Mouse (Mus musculus) embryonic facial prominence, embryonic 13.5 days (tissue): ENCODE data around the gene Akip1. TPM values are rescaled to one million over a fixed set of nuclear protein-coding genes. Genes with fewer than 3 reads are reported as not detected.

Experiments
- ATAC-seq: fragments of 200-750 bp; cut with Nextera tagmentation; 2 replicates; pipeline ENCODE4 v1.8.0; 2017; ENCODE audit warnings: low read depth; ENCODE audit not compliant: insufficient number of reproducible peaks, insufficient read depth, low FRiP score, low TSS enrichment
- H3K27ac ChIP-seq: fragments of 300-500 bp; sonication (generic); 2 replicates; pipeline ENCODE4 v1.5.1; 2015; ENCODE audit warnings: moderate library complexity, mild to moderate bottlenecking, inconsistent platforms
- H3K27me3 ChIP-seq: fragments of 300-500 bp; sonication (generic); 2 replicates; pipeline ENCODE4 v1.6.1; 2015; ENCODE audit warnings: mild to moderate bottlenecking, inconsistent platforms
- H3K36me3 ChIP-seq: fragments of 300-500 bp; sonication (generic); 2 replicates; pipeline ENCODE4 v1.6.1; 2015; ENCODE audit warnings: mild to moderate bottlenecking, inconsistent platforms
- H3K4me1 ChIP-seq: fragments of 300-500 bp; sonication (generic); 2 replicates; pipeline ENCODE4 v1.6.1; 2015; ENCODE audit warnings: inconsistent platforms
- H3K4me2 ChIP-seq: fragments of 300-500 bp; sonication (generic); 2 replicates; pipeline ENCODE4 v1.6.1; 2015; ENCODE audit warnings: moderate library complexity, mild to moderate bottlenecking, inconsistent platforms
- H3K4me3 ChIP-seq: fragments of 300-500 bp; sonication (generic); 2 replicates; pipeline ENCODE4 v1.5.1; 2015; ENCODE audit warnings: mild to moderate bottlenecking, inconsistent platforms
- H3K9ac ChIP-seq: fragments of 300-500 bp; sonication (generic); 2 replicates; pipeline ENCODE4 v1.6.1; 2015; ENCODE audit warnings: mild to moderate bottlenecking, inconsistent platforms
- H3K9me3 ChIP-seq: fragments of 300-500 bp; sonication (generic); 2 replicates; pipeline ENCODE4 v1.6.1; 2016; ENCODE audit warnings: inconsistent platforms
- WGBS: fragments of 180-500 bp; shearing (Covaris S2); methylation state at CpG from one replicate; pipeline ENCODE4 v1.1.7; 2015; ENCODE audit warnings: mixed read lengths; 5-methylcytosine and 5-hydroxymethylcytosine counted together
- polyA plus RNA-seq: library from polyadenylated mRNA; unstranded; fragments of >200 nt; fragmentation: Nextera tagmentation; extraction: Ambion mirVana; gene quantifications from 2 replicates; pipeline ENCODE4 v1.2.1, GENCODE M21; 2015

Gene Akip1
- polyA plus RNA-seq, 1 experiment from 2014 or later = 33.7 TPM

DNA sequence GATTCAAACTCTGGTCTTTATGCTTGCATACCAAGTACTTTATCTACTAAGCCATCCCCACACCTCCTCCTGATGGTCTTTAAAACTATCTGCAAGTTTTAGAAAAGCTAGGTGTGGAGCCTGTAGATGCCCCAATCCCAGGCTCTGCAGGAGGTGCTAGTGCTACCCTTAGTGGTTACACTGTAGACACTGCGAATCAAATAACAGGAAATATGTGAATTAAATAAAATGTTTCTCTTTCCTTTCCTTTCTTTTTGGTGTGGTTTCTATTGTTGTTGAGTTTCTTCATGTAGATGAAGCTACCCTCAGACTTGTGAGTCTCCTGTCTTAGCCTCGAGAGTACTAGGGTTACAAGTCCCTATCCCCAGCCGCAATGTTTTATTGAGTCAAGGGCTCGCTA lies 38.2 kb downstream of the Akip1 start:
- Histone ChIP-seq H3K27me3 (no peaks in the 10 kb centered on the region), H3K9me3 (no peaks in the 10 kb centered on the region), H3K4me3 (no peak overlapping the region), H3K4me1 (no peaks in the 10 kb centered on the region; the same call in 1 of the 2 replicates), H3K4me2 (no peak overlapping the region), H3K36me3 (peaks cover 42% of the 10 kb centered on the region), H3K27ac (no peak overlapping the region), H3K9ac (no peak overlapping the region)
- ATAC-seq = no peak
- 89% methylated on average over 4 of the region's 4 CpGs for WGBS

DNA sequence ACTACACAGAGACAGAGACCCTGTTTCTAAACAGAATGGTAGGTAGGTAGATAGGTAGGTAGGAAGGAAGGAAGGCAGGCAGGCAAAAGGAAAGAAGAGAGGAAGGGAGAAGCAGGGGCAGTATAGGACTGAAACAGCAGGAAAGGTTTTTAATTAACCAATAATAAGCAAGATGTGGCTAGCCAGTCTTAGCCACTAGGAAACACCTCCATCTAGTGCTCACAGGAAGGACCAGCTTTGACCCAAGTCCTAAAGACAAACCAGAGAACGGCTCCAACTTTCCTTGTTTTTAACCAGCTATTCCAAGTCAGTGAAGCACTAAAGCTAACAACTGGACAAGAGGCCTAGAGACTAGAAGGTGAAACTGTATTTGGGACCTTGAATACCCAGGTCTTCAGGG lies 44.3 kb downstream of the Akip1 start:
- Histone ChIP-seq H3K4me3 (no peak overlapping the region), H3K27ac (no peak overlapping the region), H3K27me3 (no peaks in the 10 kb centered on the region), H3K36me3 (peaks cover 37% of the 10 kb centered on the region), H3K9me3 (no peaks in the 10 kb centered on the region), H3K4me2 (no peak overlapping the region), H3K4me1 (peaks cover under 1% of the 10 kb centered on the region; the same call in 1 of the 2 replicates), H3K9ac (no peak overlapping the region)
- WGBS = 53% methylated on average over 1 of the region's 1 CpGs
- no peak for ATAC-seq

DNA sequence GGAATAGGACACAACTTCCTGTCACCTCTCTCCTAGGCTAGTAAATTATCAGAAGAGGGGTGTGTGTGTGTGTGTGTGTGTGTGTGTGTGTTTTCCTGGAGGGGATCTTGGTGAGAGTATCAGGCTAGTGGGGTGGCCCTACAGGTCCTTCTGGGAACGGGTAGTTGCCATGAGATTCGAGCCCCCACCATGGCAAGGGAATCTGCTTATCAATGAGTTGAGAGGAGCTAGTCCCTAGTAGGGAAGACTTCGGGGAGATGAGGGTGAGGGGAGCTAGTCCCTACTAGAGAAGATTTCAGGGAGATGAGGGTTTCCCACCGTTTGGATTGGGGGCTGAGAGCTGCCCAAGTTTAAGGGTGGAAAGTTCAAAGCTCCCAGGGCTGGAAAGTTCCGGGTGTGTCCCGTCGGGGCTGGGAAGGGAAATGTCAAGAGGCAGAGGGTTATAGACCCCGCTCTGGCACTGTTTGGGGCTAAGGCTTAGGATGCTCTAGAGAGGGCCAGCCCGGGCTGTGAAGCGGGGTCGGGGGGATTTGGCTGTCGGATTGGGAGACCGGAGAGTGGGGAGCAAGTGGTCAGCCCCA lies 48.0 kb downstream of the Akip1 start:
- Histone ChIP-seq H3K9me3 (no peaks in the 10 kb centered on the region), H3K4me3 (peak overlapping the region; percentile 89), H3K36me3 (peaks cover 7% of the 10 kb centered on the region; the same call in 1 of the 2 replicates), H3K27me3 (no peaks in the 10 kb centered on the region), H3K4me2 (peak overlapping the region; percentile 88), H3K27ac (peak overlapping the region; percentile 83), H3K4me1 (peaks cover 9% of the 10 kb centered on the region), H3K9ac (peak overlapping the region; percentile 92)
- WGBS = 4% methylated on average over 13 of the region's 13 CpGs
- peak; percentile 64 for ATAC-seq

DNA sequence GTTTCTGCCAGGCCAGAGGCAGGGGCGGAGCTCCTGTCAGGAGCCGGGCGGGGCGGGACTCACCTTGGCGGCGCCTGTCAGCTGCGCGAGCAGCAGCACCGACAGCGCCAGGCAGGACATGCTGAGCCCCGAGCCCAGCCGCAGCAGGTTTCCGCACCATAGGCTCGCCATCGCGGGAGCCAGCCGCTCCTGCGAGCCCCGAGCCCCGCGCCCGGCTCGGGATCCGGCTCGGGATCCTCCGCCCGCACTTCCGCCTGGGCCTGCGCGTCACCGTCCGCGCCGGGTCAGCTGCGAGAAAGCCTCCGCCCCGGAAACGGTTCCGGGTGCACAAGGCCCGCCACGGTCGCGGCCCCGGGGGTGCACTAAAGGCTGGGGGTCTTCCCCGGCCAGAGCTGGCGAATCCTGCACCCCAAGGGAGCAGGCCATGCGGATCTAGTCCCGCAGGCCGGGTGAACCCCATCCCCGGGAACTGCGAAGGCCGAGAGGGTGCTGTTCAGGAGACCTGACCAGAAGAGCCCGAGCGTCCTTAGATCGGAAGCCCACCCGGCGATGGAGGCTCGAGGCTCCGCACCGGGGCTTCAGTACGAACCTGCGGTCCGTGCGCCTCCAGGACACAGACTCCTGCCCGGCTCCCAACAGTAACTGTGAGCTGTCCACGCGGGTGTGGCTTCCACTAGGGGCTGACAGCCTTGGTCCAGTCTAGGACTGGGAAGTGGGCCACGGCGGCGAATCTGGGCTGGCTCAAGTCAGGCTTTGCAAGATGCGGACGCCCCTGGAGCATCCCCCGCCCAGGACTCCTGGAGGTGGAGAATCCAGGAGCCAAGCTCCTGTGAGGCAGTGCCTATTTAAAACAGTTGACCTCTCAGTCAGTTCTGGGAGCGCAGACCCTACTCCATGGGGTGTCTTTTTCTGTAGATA lies 48.8 kb downstream of the Akip1 start, which contains the start of gene Tmem9b:
Tmem9b (minus strand) TSS at position 868 of the 918 bp plus-strand sequence.
- Histone ChIP-seq H3K4me1 (peaks cover 9% of the 10 kb centered on the region), H3K4me3 (peak within 1 kb of the TSS; percentile 89), H3K9ac (peak within 1 kb of the TSS; percentile 92), H3K36me3 (0 out of 2 replicates have a peak, but pooled peaks cover 6% of the 10 kb centered on the region), H3K4me2 (peak within 1 kb of the TSS; percentile 88), H3K27ac (peak within 1 kb of the TSS; percentile 83), H3K9me3 (no peaks in the 10 kb centered on the region), H3K27me3 (no peaks in the 10 kb centered on the region)
- peak; percentile 80 for ATAC-seq
- under 1% methylated on average over 60 of the region's 74 CpGs for WGBS

DNA sequence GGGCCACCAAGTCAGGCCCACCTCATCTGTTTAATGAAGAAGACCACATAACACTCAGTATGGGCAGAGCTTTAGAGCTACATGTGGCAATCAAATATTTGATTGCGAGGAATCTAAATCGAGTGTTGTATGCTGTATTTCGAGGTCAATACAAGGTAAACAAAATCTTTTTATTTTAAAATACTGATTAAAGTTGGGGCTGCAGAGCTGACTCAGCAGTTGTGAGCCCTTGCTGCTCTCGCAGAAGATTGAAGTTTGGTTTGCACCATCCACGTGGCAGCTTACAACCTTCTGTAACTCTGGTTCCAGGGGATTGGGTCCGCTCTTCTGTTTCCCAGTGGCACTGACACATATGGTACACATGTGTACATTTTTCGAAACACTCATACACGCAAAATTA lies 50.5 kb downstream of the Akip1 start:
- H3K4me3 ChIP-seq = no peak overlapping the region
- peaks cover 9% of the 10 kb centered on the region for H3K4me1 ChIP-seq
- H3K36me3 ChIP-seq = 0 out of 2 replicates have a peak, but pooled peaks cover 3% of the 10 kb centered on the region
- 75% methylated on average over 8 of the region's 8 CpGs for WGBS
- H3K4me2 ChIP-seq = no peak overlapping the region
- no peaks in the 10 kb centered on the region for H3K27me3 ChIP-seq
- H3K9ac ChIP-seq = no peak overlapping the region
- H3K9me3 ChIP-seq = no peaks in the 10 kb centered on the region
- no peak for ATAC-seq
- no peak overlapping the region for H3K27ac ChIP-seq

DNA sequence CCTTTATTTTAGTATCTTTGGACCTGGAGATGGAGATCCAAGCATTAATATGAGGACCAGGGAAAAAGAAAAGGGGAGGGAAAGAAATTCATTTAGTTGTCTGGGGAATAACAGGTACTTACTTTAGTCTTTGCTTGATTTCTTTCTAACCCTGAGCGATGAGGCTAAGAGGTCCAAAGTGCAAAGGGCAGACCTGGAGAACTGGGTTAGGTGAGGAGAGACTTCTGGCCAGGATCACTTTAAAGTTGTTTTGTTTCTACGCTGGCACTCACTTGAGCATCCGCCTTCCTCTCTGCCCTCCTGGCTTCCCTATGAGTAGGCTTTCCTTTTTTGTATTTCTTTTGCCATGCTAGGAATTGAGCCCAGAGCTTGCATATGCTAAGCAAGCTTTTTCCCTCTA lies 52.8 kb downstream of the Akip1 start:
- no peaks in the 10 kb centered on the region for H3K27me3 ChIP-seq
- H3K36me3 ChIP-seq = no peaks in the 10 kb centered on the region
- H3K4me3 ChIP-seq = no peak overlapping the region
- peaks cover 9% of the 10 kb centered on the region for H3K4me1 ChIP-seq
- no peak overlapping the region for H3K9ac ChIP-seq
- no peaks in the 10 kb centered on the region for H3K9me3 ChIP-seq
- H3K4me2 ChIP-seq = no peak overlapping the region
- no peak for ATAC-seq
- H3K27ac ChIP-seq = no peak overlapping the region
- 87% methylated on average over 3 of the region's 3 CpGs for WGBS

Other genes starting within 250 kb of the Akip1 start
- gene Trim66, start 195.6 kb upstream of the Akip1 start, polyA plus RNA-seq = 1.3 and 2.4 TPM in 2 replicates
- gene Rpl27a, start 184.5 kb upstream of the Akip1 start, polyA plus RNA-seq = 154 and 159 TPM in 2 replicates
- 45.1 and 58.3 TPM in 2 replicates for gene St5, start 85 bp upstream of the Akip1 start, polyA plus RNA-seq
- gene BC051019, start 20.2 kb downstream of the Akip1 start, polyA plus RNA-seq = 0.25 TPM in 1 of 2 replicates, not detected in the other
- gene Ascl3, start 28.0 kb downstream of the Akip1 start, polyA plus RNA-seq = not detected in 2 replicates
- gene Tmem9b, start 49.2 kb downstream of the Akip1 start, polyA plus RNA-seq = 47.1 and 49.4 TPM in 2 replicates
- gene Nrip3, start 78.3 kb downstream of the Akip1 start, polyA plus RNA-seq = 0.48 and 0.63 TPM in 2 replicates
- gene Scube2, start 162.0 kb downstream of the Akip1 start, polyA plus RNA-seq = 1.4 and 1.5 TPM in 2 replicates